Mouse (Mus musculus) midbrain, embryonic 12.5 days (tissue): ENCODE measurements around the gene Atg4c. TPM values are rescaled to one million over a fixed set of nuclear protein-coding genes. Genes with fewer than 3 reads are reported as not detected.

Experiments used
- ATAC-seq: fragments of 200-750 bp; cut with Nextera tagmentation; 2 replicates; pipeline ENCODE4 v1.8.0; 2017; ENCODE audit warnings: low read depth, moderate TSS enrichment, moderate library complexity; ENCODE audit not compliant: low FRiP score
- H3K27ac ChIP-seq: fragments of 300-500 bp; sonication (generic); replicated peaks from 2 replicates; pipeline ENCODE4 v1.5.1; 2016; ENCODE audit warnings: mild to moderate bottlenecking
- H3K27me3 ChIP-seq: fragments of 300-500 bp; sonication (generic); 2 replicates; pipeline ENCODE4 v1.6.1; 2016; ENCODE audit warnings: mild to moderate bottlenecking
- H3K36me3 ChIP-seq: fragments of 300-500 bp; sonication (generic); 2 replicates; pipeline ENCODE4 v1.6.1; 2016
- H3K4me1 ChIP-seq: fragments of 300-500 bp; sonication (generic); 2 replicates; pipeline ENCODE4 v1.6.1; 2016
- H3K4me2 ChIP-seq: fragments of 300-500 bp; sonication (generic); replicated peaks from 2 replicates; pipeline ENCODE4 v1.6.1; 2016; ENCODE audit warnings: mild to moderate bottlenecking, moderate library complexity
- H3K4me3 ChIP-seq: fragments of 300-500 bp; sonication (generic); 2 replicates; pipeline ENCODE4 v1.5.1; 2016; ENCODE audit warnings: mild to moderate bottlenecking
- H3K9ac ChIP-seq: fragments of 300-500 bp; sonication (generic); replicated peaks from 2 replicates; pipeline ENCODE4 v1.6.1; 2016; ENCODE audit warnings: mild to moderate bottlenecking, moderate library complexity
- H3K9me3 ChIP-seq: fragments of 300-500 bp; sonication (generic); 2 replicates; pipeline ENCODE4 v1.6.1; 2016; ENCODE audit warnings: mild to moderate bottlenecking
- WGBS: fragments of 180-500 bp; shearing (Covaris S2); methylation state at CpG from one replicate; pipeline ENCODE4 v1.1.7; 2016; 5-methylcytosine and 5-hydroxymethylcytosine counted together
- polyA plus RNA-seq: library from polyadenylated mRNA; unstranded; fragments of >200 nt; fragmentation: Nextera tagmentation; extraction: Ambion mirVana; gene quantifications from 2 replicates; pipeline ENCODE4 v1.2.1, GENCODE M21; 2016

The Atg4c gene
- polyA plus RNA-seq, 1 experiment from 2014 or later = 15.9 TPM

- no peak for ATAC-seq
- no peak overlapping the region for H3K4me3 ChIP-seq
- WGBS = 91% methylated on average over 3 of the region's 3 CpGs
These were observed 79.7 kb downstream of the Atg4c start for GRCm38 (mm10) chr4:99273466-99273865.

GRCm38 (mm10) chr4:99273979-99274378, 80.2 kb downstream of the Atg4c start:
- peak; percentile 81 for ATAC-seq
- Histone ChIP-seq H3K4me2 (no peak overlapping the region), H3K27ac (peak overlapping the region; percentile 7; the same call in 1 of the 2 replicates), H3K27me3 (0 out of 2 replicates have a peak, but pooled peaks cover 3% of the 10 kb centered on the region), H3K4me3 (no peak overlapping the region), H3K9ac (no peak overlapping the region), H3K9me3 (no peaks in the 10 kb centered on the region), H3K4me1 (peaks cover 16% of the 10 kb centered on the region), H3K36me3 (no peaks in the 10 kb centered on the region)
- 49% methylated on average over 7 of the region's 7 CpGs for WGBS

More at GRCm38 (mm10) chr4:99273466-99273865, 79.7 kb downstream of the Atg4c start:
- Histone ChIP-seq H3K36me3 (no peaks in the 10 kb centered on the region), H3K9ac (no peak overlapping the region), H3K9me3 (no peaks in the 10 kb centered on the region), H3K27ac (no peak overlapping the region), H3K4me1 (peaks cover 16% of the 10 kb centered on the region), H3K27me3 (0 out of 2 replicates have a peak, but pooled peaks cover 3% of the 10 kb centered on the region), H3K4me2 (no peak overlapping the region)

- Histone ChIP-seq H3K4me1 (peaks cover 9% of the 10 kb centered on the region), H3K9ac (no peak overlapping the region), H3K4me3 (no peak overlapping the region), H3K36me3 (no peaks in the 10 kb centered on the region), H3K4me2 (no peak overlapping the region), H3K27ac (no peak overlapping the region), H3K9me3 (no peaks in the 10 kb centered on the region), H3K27me3 (0 out of 2 replicates have a peak, but pooled peaks cover 3% of the 10 kb centered on the region)
- WGBS = 90% methylated on average over 7 of the region's 7 CpGs
- ATAC-seq = no peak
These were observed 85.1 kb downstream of the Atg4c start for GRCm38 (mm10) chr4:99278876-99279275.

- WGBS = 86% methylated on average over 7 of the region's 7 CpGs
- no peak overlapping the region for H3K4me2 ChIP-seq
- H3K4me3 ChIP-seq = no peak overlapping the region
- no peaks in the 10 kb centered on the region for H3K9me3 ChIP-seq
- ATAC-seq = no peak
- H3K27ac ChIP-seq = no peak overlapping the region
- no peaks in the 10 kb centered on the region for H3K36me3 ChIP-seq
- H3K27me3 ChIP-seq = 0 out of 2 replicates have a peak, but pooled peaks cover 3% of the 10 kb centered on the region
- no peaks in the 10 kb centered on the region for H3K4me1 ChIP-seq
- H3K9ac ChIP-seq = no peak overlapping the region
These were observed 88.0 kb downstream of the Atg4c start for GRCm38 (mm10) chr4:99281711-99282110.

- no peak overlapping the region for H3K4me3 ChIP-seq
- 83% methylated on average over 10 of the region's 10 CpGs for WGBS
These were observed 95.6 kb downstream of the Atg4c start for GRCm38 (mm10) chr4:99289286-99289685.

GRCm38 (mm10) chr4:99298676-99299075, 104.9 kb downstream of the Atg4c start:
- ATAC-seq = no peak
- H3K9ac ChIP-seq = no peak overlapping the region
- no peaks in the 10 kb centered on the region for H3K36me3 ChIP-seq
- H3K9me3 ChIP-seq = peaks cover 11% of the 10 kb centered on the region
- H3K4me3 ChIP-seq = no peak overlapping the region
- 18% methylated on average over 4 of the region's 4 CpGs for WGBS
- H3K4me1 ChIP-seq = 0 out of 2 replicates have a peak, but pooled peaks cover 13% of the 10 kb centered on the region
- H3K27ac ChIP-seq = no peak overlapping the region
- no peak overlapping the region for H3K4me2 ChIP-seq
- peaks cover 11% of the 10 kb centered on the region; the same call in 1 of the 2 replicates for H3K27me3 ChIP-seq

More at GRCm38 (mm10) chr4:99289286-99289685, 95.6 kb downstream of the Atg4c start:
- Histone ChIP-seq H3K9me3 (no peaks in the 10 kb centered on the region), H3K4me1 (peaks cover 4% of the 10 kb centered on the region; the same call in 1 of the 2 replicates), H3K27ac (no peak overlapping the region), H3K36me3 (no peaks in the 10 kb centered on the region), H3K9ac (no peak overlapping the region), H3K4me2 (no peak overlapping the region), H3K27me3 (peaks cover 8% of the 10 kb centered on the region; the same call in 1 of the 2 replicates)
- ATAC-seq = no peak

- H3K27me3 ChIP-seq = no peaks in the 10 kb centered on the region
- no peaks in the 10 kb centered on the region for H3K36me3 ChIP-seq
- H3K4me3 ChIP-seq = no peak overlapping the region
- no peak for ATAC-seq
- no peak overlapping the region for H3K9ac ChIP-seq
- H3K4me2 ChIP-seq = no peak overlapping the region
- H3K27ac ChIP-seq = no peak overlapping the region
- H3K4me1 ChIP-seq = no peaks in the 10 kb centered on the region
- WGBS = 89% methylated on average over 13 of the region's 13 CpGs
- peaks cover 11% of the 10 kb centered on the region for H3K9me3 ChIP-seq
These were observed 111.1 kb downstream of the Atg4c start for GRCm38 (mm10) chr4:99304793-99305192.

Other genes with a start within 250 kb of the Atg4c start
- 1.6 and 1.7 TPM in 2 replicates for gene Angptl3, start 163.0 kb upstream of the Atg4c start, polyA plus RNA-seq
- gene Dock7, start 73.0 kb upstream of the Atg4c start, polyA plus RNA-seq = 120 and 130 TPM in 2 replicates
- 0.26 and 0.34 TPM in 2 replicates for gene Gm12689, start 102.0 kb downstream of the Atg4c start, polyA plus RNA-seq